Mouse (Mus musculus): Measurements from ENCODE around the gene Mllt3.

GRCm38 (mm10) chr4:87984589-87984988 is 48.6 kb downstream of the Mllt3 start:
- TF ChIP-seq GATA1 (IDR thresholded peaks at IDR 0.05; ENCODE audit: borderline replicate concordance, low read length), result no peak
- TF ChIP-seq FLI1 (IDR thresholded peaks at IDR 0.05; ENCODE audit: low read length), result no peak

Measured in megakaryocyte, embryonic 14.5 days (primary cell).